Mouse (Mus musculus): ENCODE results near the gene Hsd17b13. TPM values are rescaled to one million over a fixed set of nuclear protein-coding genes. Genes with fewer than 3 reads are reported as not detected.
"Not testable (repeated sequence)": the region's sequence is repeated elsewhere in the genome, so short reads cannot be mapped to it uniquely, and the experiment has no call there.

The Hsd17b13 gene
- total RNA-seq, 2 experiments from 2014 or later, result not detected

- TF ChIP-seq CTCF (conservative IDR thresholded peaks at IDR 0.05), result no peak
- Histone ChIP-seq H3K27ac (no peak overlapping the region), H3K4me3 (no peak overlapping the region)
- no peak for DNase-seq (ENCODE audit: low spot score in 2 of 2)
Observed at GRCm38 (mm10) chr5:103972379-103972778, 4.8 kb downstream of the Hsd17b13 start.

GRCm38 (mm10) chr5:103971051-103971450 lies 6.2 kb downstream of the Hsd17b13 start:
- no peak for TF ChIP-seq CTCF (conservative IDR thresholded peaks at IDR 0.05)
- DNase-seq (ENCODE audit: low spot score in 2 of 2), result no peak
- H3K27ac ChIP-seq, result no peak overlapping the region
- no peak overlapping the region for H3K4me3 ChIP-seq

- DNase-seq (ENCODE audit: low spot score in 2 of 2), result no peak
- Histone ChIP-seq H3K4me3 (no peak overlapping the region), H3K27ac (no peak overlapping the region)
- TF ChIP-seq CTCF (conservative IDR thresholded peaks at IDR 0.05), result no peak
Observed at GRCm38 (mm10) chr5:103962935-103963429, 14.2 kb downstream of the Hsd17b13 start.

- H3K27ac ChIP-seq, result no peak overlapping the region
- peak; percentile 25 to 31 for DNase-seq (ENCODE audit: low spot score in 2 of 2)
- TF ChIP-seq CTCF (conservative IDR thresholded peaks at IDR 0.05), result no peak
- H3K4me3 ChIP-seq, result no peak overlapping the region
Observed at GRCm38 (mm10) chr5:103954638-103955037, 22.6 kb downstream of the Hsd17b13 start.

GRCm38 (mm10) chr5:103953135-103954083 lies 23.8 kb downstream of the Hsd17b13 start:
- Histone ChIP-seq H3K27ac (no peak overlapping the region), H3K4me3 (no peak overlapping the region)
- peak in 1 of 2 experiments; percentile 20 for DNase-seq (ENCODE audit: low spot score in 2 of 2)
- no peak for TF ChIP-seq CTCF (conservative IDR thresholded peaks at IDR 0.05)

- not testable (repeated sequence) for DNase-seq (ENCODE audit: low spot score in 2 of 2); H3K4me3 ChIP-seq
Observed at GRCm38 (mm10) chr5:103950138-103950537, 27.1 kb downstream of the Hsd17b13 start.

GRCm38 (mm10) chr5:103943183-103943582 lies 34.0 kb downstream of the Hsd17b13 start:
- no peak for TF ChIP-seq CTCF (conservative IDR thresholded peaks at IDR 0.05)
- Histone ChIP-seq H3K27ac (no peak overlapping the region), H3K4me3 (no peak overlapping the region)
- no peak for DNase-seq (ENCODE audit: low spot score in 2 of 2)

More at GRCm38 (mm10) chr5:103950138-103950537, 27.1 kb downstream of the Hsd17b13 start:
- H3K27ac ChIP-seq, result not testable (repeated sequence)

- H3K4me3 ChIP-seq, result no peak overlapping the region
- DNase-seq (ENCODE audit: low spot score in 2 of 2), result no peak
- TF ChIP-seq CTCF (conservative IDR thresholded peaks at IDR 0.05), result no peak
- no peak overlapping the region for H3K27ac ChIP-seq
Observed at GRCm38 (mm10) chr5:103939856-103940255, 37.4 kb downstream of the Hsd17b13 start.

GRCm38 (mm10) chr5:103939350-103939652 lies 37.9 kb downstream of the Hsd17b13 start:
- DNase-seq (ENCODE audit: low spot score in 2 of 2), result no peak
- H3K27ac ChIP-seq, result no peak overlapping the region
- TF ChIP-seq CTCF (conservative IDR thresholded peaks at IDR 0.05), result no peak
- no peak overlapping the region for H3K4me3 ChIP-seq

GRCm38 (mm10) chr5:103938547-103939349 lies 38.5 kb downstream of the Hsd17b13 start:
- H3K4me3 ChIP-seq, result 0 out of 2 replicates have a peak overlapping the region, but pooled peaks have one; percentile 22
- DNase-seq (ENCODE audit: low spot score in 2 of 2), result peak in 1 of 2 experiments; percentile 24
- H3K27ac ChIP-seq, result no peak overlapping the region
- no peak for TF ChIP-seq CTCF (conservative IDR thresholded peaks at IDR 0.05)

GRCm38 (mm10) chr5:103936906-103937589 lies 40.2 kb downstream of the Hsd17b13 start:
- no peak for DNase-seq (ENCODE audit: low spot score in 2 of 2)
- Histone ChIP-seq H3K27ac (no peak overlapping the region), H3K4me3 (no peak overlapping the region)
- TF ChIP-seq CTCF (conservative IDR thresholded peaks at IDR 0.05), result peak; percentile 74

- not testable (repeated sequence) for H3K27ac ChIP-seq; H3K4me3 ChIP-seq; DNase-seq (ENCODE audit: low spot score in 2 of 2)
Observed at GRCm38 (mm10) chr5:103931924-103932323, 45.3 kb downstream of the Hsd17b13 start.

- DNase-seq (ENCODE audit: low spot score in 2 of 2), result no peak
- no peak overlapping the region for H3K27ac ChIP-seq
- no peak overlapping the region for H3K4me3 ChIP-seq
- no peak for TF ChIP-seq CTCF (conservative IDR thresholded peaks at IDR 0.05)
Observed at GRCm38 (mm10) chr5:103930511-103930910, 46.7 kb downstream of the Hsd17b13 start.
